Mouse (Mus musculus) brain, embryonic 14.5 days (tissue): ENCODE results near the gene Gal3st3. TPM values are rescaled to one million over a fixed set of nuclear protein-coding genes. Genes with fewer than 3 reads are reported as not detected.
"Not testable (repeated sequence)": the region's sequence is repeated elsewhere in the genome, so short reads cannot be mapped to it uniquely, and the experiment has no call there.

Experiments
- DNase-seq: peaks from one replicate; pipeline ENCODE4 v3.0.0-alpha.2; 2011; ENCODE audit warnings: low read depth
- CTCF ChIP-seq: fragments of 200-500 bp; IDR thresholded peaks from 2 replicates; pipeline ENCODE4 v1.5.1; 2012; ENCODE audit warnings: inconsistent platforms, mild to moderate bottlenecking, moderate library complexity, borderline replicate concordance; ENCODE audit not compliant: insufficient read depth, insufficient read length; ENCODE audit errors: extremely low read depth
- POLR2A ChIP-seq: fragments of 200-500 bp; IDR thresholded peaks from 2 replicates; pipeline ENCODE4 v1.6.1; 2012; ENCODE audit warnings: mild to moderate bottlenecking, inconsistent platforms, borderline replicate concordance; ENCODE audit not compliant: poor library complexity, insufficient read depth, insufficient read length, severe bottlenecking; ENCODE audit errors: extremely low read depth
- polyA plus RNA-seq: library from polyadenylated mRNA; depleted of rRNA; stranded (reverse); fragments of >200 nt; gene quantifications from 2 replicates; pipeline ENCODE4 v1.2.3, GENCODE M21; 2012; rRNA removed

Gene Gal3st3
- polyA plus RNA-seq, 1 experiment: 55.4 TPM

GRCm38 (mm10) chr19:5335441-5335840, 37.3 kb downstream of the Gal3st3 start, which contains the start of gene Catsper1:
Gene Catsper1 (plus strand): TSS chr19:5335741.
- TF ChIP-seq CTCF (no peak), POLR2A (no peak)
- DNase-seq: no peak

DNA sequence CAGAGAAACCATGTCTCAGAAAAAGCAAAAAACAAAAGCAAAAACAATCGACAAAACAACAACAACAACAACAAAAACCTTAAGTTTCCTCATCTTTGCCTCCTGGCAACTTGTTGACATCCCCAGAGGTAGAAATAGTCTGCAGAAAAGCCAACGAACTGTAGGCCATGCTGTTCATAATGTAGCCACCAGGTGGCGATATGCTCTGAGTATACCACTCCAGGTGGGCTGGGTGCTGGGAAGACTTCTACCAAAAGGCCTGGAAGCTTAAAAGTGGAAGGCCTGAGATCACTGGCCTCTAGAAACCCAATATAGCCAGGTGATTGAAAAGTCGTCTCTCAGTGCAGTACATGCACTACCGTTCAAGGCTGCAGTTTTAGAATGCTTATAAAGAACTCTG, 39.8 kb downstream of the Gal3st3 start:
- DNase-seq: peak; percentile 71
- TF ChIP-seq POLR2A (no peak), CTCF (peak; percentile 78; the same call in 1 of the 2 replicates)

DNA sequence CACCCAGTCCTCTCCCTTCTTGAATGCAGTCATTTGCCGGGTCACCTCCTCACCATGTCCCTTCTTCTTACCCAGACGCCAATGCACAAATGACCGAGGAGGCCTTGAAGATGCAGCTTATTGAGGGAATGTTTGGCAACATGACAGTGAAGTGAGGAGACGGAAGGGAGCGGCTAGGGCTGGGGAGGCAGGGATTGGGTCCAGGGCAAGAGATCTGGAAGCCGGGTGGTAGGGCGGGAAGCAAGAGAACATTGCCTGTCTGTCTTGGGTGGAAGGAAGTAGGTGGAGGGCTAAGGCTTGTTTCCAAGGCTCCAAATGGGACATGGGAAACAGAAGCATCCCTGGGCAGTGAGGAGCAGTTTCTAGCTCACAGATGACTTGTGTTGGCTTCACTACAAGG, 43.2 kb downstream of the Gal3st3 start:
- DNase-seq: no peak
- TF ChIP-seq POLR2A (no peak), CTCF (no peak)

DNA sequence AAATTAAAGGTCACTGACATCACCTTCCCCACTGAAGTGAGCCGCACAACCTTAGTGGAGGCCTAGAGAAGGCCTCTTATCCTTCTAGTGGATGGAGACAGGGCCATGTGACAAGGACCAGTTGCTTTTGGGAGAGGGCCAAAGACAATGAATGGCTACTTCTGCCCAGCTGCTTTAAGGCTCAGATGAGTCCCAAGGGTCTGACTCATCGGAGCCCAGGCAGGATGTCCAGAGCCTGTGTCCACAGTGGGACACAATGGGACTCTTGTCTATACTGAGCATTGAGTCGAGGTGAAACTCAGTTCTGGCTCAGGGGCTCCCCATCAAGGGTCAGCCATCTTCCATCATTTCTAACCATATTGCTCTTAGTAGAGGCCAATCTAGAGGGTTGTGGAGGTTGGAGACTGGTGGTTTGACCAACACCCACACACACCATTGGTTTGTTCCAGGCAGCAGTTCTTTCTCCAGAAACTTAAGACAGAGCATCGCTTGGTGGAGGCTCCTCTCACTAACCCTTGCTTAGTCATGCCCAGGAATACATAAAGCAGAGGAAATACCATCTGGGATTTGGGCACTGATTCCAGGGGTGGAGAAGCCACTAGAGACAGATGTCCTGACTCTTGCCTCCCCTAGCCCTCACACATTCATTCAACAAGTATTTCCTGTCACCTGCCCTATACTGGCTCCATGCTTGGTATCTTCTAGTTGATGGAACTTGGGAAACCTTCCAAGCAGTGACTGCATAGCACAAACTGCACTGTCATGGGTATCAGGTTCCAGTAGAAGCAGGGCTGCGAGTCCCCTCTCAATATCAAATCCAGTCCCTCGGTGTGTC, 47.4 kb downstream of the Gal3st3 start:
- TF ChIP-seq POLR2A (no peak), CTCF (no peak)

DNA sequence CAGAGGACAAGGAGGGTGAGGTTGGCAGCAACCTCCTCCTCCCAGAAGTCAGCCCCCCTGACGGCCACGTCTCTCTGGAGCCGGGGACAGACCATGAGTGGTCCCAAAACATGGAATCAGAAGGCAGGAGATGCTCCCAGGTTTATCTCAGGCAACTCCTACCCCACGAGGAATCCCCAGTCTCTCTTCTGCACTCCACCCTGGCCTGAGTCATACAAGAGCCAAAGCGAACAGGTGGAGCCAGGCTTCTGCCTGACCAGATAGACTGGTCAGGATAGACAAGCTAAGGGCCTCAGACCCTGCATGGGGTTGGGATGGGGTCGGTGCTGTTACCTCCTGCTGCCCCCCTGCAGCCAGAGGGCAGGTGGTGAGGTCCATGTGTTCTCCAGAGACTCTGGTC, 49.9 kb downstream of the Gal3st3 start:
- DNase-seq: no peak
- TF ChIP-seq POLR2A (no peak), CTCF (no peak)

More for the DNA sequence above, 47.4 kb downstream of the Gal3st3 start:
- DNase-seq: no peak

DNA sequence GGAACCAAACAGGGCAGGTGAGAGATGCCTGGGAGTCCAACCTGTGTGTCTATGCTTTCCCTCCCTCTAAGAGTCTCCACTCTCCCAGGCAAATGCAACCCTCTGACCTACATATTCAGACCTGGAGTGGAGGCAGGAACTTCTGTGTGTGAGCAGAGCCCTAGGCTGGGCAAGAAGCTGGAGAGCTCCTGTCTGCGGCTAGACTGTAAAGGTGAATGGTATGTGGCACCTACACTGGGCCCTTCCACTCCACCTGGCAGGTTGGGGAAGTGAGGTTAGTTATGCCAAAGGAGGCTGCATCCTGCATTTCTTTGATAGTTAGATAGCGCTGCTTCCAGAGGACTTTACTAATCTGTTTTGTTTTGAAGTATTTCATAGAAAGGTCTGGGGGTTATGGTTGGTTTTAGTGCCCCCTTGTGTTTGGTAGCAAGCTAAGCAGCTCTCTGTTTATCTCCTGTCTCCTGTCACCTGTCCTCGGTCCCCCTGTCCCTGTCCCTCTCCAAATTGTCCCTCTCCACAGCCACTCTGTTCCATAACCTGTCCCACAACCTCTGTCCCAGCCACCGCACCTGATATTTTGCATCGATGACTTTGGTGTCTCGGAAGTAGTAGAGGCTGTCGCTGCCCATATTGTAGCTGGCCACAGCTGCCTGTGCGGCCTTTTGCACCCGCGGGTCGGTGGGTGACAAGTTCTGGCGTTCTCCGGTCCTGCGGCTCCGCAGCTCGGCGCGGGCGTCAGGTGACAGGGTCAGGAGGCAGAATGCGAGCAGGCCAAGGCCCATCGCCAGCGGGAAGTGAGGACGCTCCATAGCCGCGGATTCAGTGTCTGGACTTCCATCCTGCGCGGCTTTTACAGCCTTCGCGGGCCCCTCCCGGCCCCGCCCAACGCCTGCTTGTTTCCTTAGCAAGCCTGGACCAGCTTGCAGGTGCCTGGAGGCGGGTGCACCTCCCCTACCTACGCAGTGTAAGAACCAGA, 50.7 kb downstream of the Gal3st3 start:
- TF ChIP-seq POLR2A (no peak), CTCF (peak; percentile 52; the same call in 1 of the 2 replicates)
- DNase-seq: peak; percentile 64

- not testable (repeated sequence) for DNase-seq
Observed at GRCm38 (mm10) chr19:5349502-5349873, 51.4 kb downstream of the Gal3st3 start, which contains the start of gene Cst6. Gene Cst6 (minus strand): TSS chr19:5349574.

DNA sequence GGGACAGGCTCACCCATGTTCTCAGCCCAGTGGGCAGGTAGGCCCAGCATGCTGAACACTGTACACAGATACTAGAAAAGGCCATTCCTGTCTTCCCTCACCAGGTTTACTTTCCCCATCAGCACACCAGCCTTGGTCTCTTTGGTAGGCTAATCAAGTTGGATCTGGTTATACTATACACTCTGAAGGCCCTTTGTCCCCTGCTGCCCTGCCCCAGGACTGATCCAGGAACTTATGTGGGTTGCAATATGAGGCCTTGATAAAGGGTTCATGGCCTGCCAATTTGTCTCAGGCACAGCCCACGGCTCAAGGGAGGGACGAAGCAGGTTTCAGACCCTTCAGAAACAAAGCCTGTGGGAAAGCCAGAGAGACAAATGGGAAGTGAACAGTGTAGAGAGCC, 55.5 kb downstream of the Gal3st3 start:
- TF ChIP-seq CTCF (no peak), POLR2A (no peak)
- DNase-seq: no peak

GRCm38 (mm10) chr19:5356080-5356479, 57.9 kb downstream of the Gal3st3 start:
- TF ChIP-seq POLR2A: no peak
- no peak for TF ChIP-seq CTCF
- DNase-seq: no peak

Other genes with a start within 250 kb of the Gal3st3 start
- gene Rin1, start 247.8 kb upstream of the Gal3st3 start, polyA plus RNA-seq: 4.0 and 4.3 TPM in 2 replicates
- gene Cd248, start 230.3 kb upstream of the Gal3st3 start, polyA plus RNA-seq: 15.5 and 24.7 TPM in 2 replicates
- gene Tmem151a, start 212.8 kb upstream of the Gal3st3 start, polyA plus RNA-seq: 6.8 and 10.7 TPM in 2 replicates
- 62.8 and 63.2 TPM in 2 replicates for gene Yif1a, start 209.8 kb upstream of the Gal3st3 start, polyA plus RNA-seq
- gene Cnih2, start 199.8 kb upstream of the Gal3st3 start, polyA plus RNA-seq: 467 and 494 TPM in 2 replicates
- 195 and 205 TPM in 2 replicates for gene Rab1b, start 191.3 kb upstream of the Gal3st3 start, polyA plus RNA-seq
- gene Klc2, start 179.8 kb upstream of the Gal3st3 start, polyA plus RNA-seq: 117 and 134 TPM in 2 replicates
- gene Pacs1, start 25.2 kb upstream of the Gal3st3 start, polyA plus RNA-seq: 50.2 and 71.6 TPM in 2 replicates
- gene Sf3b2, start 2.9 kb upstream of the Gal3st3 start, polyA plus RNA-seq: 178 and 192 TPM in 2 replicates
- not detected in 2 replicates for gene Catsper1, start 37.4 kb downstream of the Gal3st3 start, polyA plus RNA-seq
- gene Cst6, start 51.2 kb downstream of the Gal3st3 start, polyA plus RNA-seq: 1.3 and 1.6 TPM in 2 replicates
- 37.2 and 38.4 TPM in 2 replicates for gene Eif1ad, start 68.4 kb downstream of the Gal3st3 start, polyA plus RNA-seq
- 181 and 258 TPM in 2 replicates for gene Banf1, start 68.8 kb downstream of the Gal3st3 start, polyA plus RNA-seq
- gene Sart1, start 90.4 kb downstream of the Gal3st3 start, polyA plus RNA-seq: 40.9 and 65.0 TPM in 2 replicates
- 0.04 and 0.20 TPM in 2 replicates for gene Tsga10ip, start 104.2 kb downstream of the Gal3st3 start, polyA plus RNA-seq
- gene Drap1, start 126.6 kb downstream of the Gal3st3 start, polyA plus RNA-seq: 224 and 257 TPM in 2 replicates
- 86.4 and 106 TPM in 2 replicates for gene AI837181, start 126.8 kb downstream of the Gal3st3 start, polyA plus RNA-seq
- not detected in 2 replicates for gene Fosl1, start 149.2 kb downstream of the Gal3st3 start, polyA plus RNA-seq
- 9.6 and 12.1 TPM in 2 replicates for gene Ccdc85b, start 159.6 kb downstream of the Gal3st3 start, polyA plus RNA-seq
- gene Fibp, start 162.3 kb downstream of the Gal3st3 start, polyA plus RNA-seq: 179 and 266 TPM in 2 replicates
- gene Ctsw, start 170.2 kb downstream of the Gal3st3 start, polyA plus RNA-seq: 2.9 and 3.7 TPM in 2 replicates
- 47.7 and 58.5 TPM in 2 replicates for gene Efemp2, start 175.6 kb downstream of the Gal3st3 start, polyA plus RNA-seq
- gene Mus81, start 190.1 kb downstream of the Gal3st3 start, polyA plus RNA-seq: 46.4 and 73.2 TPM in 2 replicates
- gene Cfl1, start 192.1 kb downstream of the Gal3st3 start, polyA plus RNA-seq: 1,637 and 1,665 TPM in 2 replicates
- 2.5 and 4.7 TPM in 2 replicates for gene 1700020D05Rik, start 205.5 kb downstream of the Gal3st3 start, polyA plus RNA-seq
- gene Snx32, start 212.2 kb downstream of the Gal3st3 start, polyA plus RNA-seq: 92.3 and 123 TPM in 2 replicates